Mouse (Mus musculus) stomach, postnatal 0 days (tissue): ENCODE measurements around the gene Plxnd1. TPM values are rescaled to one million over a fixed set of nuclear protein-coding genes. Genes with fewer than 3 reads are reported as not detected.

ENCODE experiments used
- ATAC-seq: fragments of 200-750 bp; cut with Nextera tagmentation; 2 replicates; pipeline ENCODE4 v1.8.0; 2017; ENCODE audit not compliant: low FRiP score, low TSS enrichment
- DNase-seq: peaks from one replicate; pipeline ENCODE4 v3.0.0-alpha.2; 2016; ENCODE audit warnings: low spot score
- H3K27ac ChIP-seq: fragments of 300-500 bp; sonication (generic); replicated peaks from 2 replicates; pipeline ENCODE4 v1.5.1; 2014; ENCODE audit warnings: mild to moderate bottlenecking, control low read depth
- H3K27me3 ChIP-seq: fragments of 300-500 bp; sonication (generic); 2 replicates; pipeline ENCODE4 v1.6.1; 2014; ENCODE audit warnings: low read length; ENCODE audit not compliant: control insufficient read depth, insufficient read depth
- H3K36me3 ChIP-seq: fragments of 300-500 bp; sonication (generic); 2 replicates; pipeline ENCODE4 v1.6.1; 2014; ENCODE audit warnings: low read length, mixed read lengths; ENCODE audit not compliant: control insufficient read depth, insufficient read depth
- H3K4me1 ChIP-seq: fragments of 300-500 bp; sonication (generic); replicated peaks from 2 replicates; pipeline ENCODE4 v1.6.1; 2014; ENCODE audit warnings: antibody characterized with exemption; ENCODE audit not compliant: control insufficient read depth, insufficient read depth
- H3K4me2 ChIP-seq: fragments of 300-500 bp; sonication (generic); replicated peaks from 2 replicates; pipeline ENCODE4 v1.6.1; 2014; ENCODE audit warnings: low read depth, mild to moderate bottlenecking, control low read depth, moderate library complexity
- H3K4me3 ChIP-seq: fragments of 300-500 bp; sonication (generic); 2 replicates; pipeline ENCODE4 v1.5.1; 2014; ENCODE audit warnings: low read depth, low read length, control low read depth
- H3K9ac ChIP-seq: fragments of 300-500 bp; sonication (generic); 2 replicates; pipeline ENCODE4 v1.6.1; 2014; ENCODE audit warnings: mild to moderate bottlenecking, low read length, control low read depth, mixed read lengths
- H3K9me3 ChIP-seq: fragments of 300-500 bp; sonication (generic); 2 replicates; pipeline ENCODE4 v1.6.1; 2016; ENCODE audit warnings: low read length; ENCODE audit not compliant: control insufficient read depth
- CTCF ChIP-seq: IDR thresholded peaks from 2 replicates; pipeline ENCODE4 v1.5.1; 2016; ENCODE audit warnings: antibody characterized with exemption, low read depth, mild to moderate bottlenecking, moderate library complexity
- EP300 ChIP-seq: optimal IDR thresholded peaks from 2 replicates; pipeline ENCODE3; 2016; ENCODE audit warnings: antibody characterized with exemption
- WGBS: fragments of 180-500 bp; shearing (Covaris S2); extraction: QIAGEN DNeasy Blood & Tissue Kit; methylation state at CpG from one replicate; pipeline ENCODE4 v1.1.7; 2014; 5-methylcytosine and 5-hydroxymethylcytosine counted together
- polyA plus RNA-seq: library from polyadenylated mRNA; unstranded; fragments of >200 nt; fragmentation: Nextera tagmentation; extraction: Ambion mirVana; gene quantifications from 2 replicates; pipeline ENCODE4 v1.2.1, GENCODE M21; 2015

The Plxnd1 gene
- polyA plus RNA-seq, 1 experiment from 2014 or later = 10.4 TPM

DNA sequence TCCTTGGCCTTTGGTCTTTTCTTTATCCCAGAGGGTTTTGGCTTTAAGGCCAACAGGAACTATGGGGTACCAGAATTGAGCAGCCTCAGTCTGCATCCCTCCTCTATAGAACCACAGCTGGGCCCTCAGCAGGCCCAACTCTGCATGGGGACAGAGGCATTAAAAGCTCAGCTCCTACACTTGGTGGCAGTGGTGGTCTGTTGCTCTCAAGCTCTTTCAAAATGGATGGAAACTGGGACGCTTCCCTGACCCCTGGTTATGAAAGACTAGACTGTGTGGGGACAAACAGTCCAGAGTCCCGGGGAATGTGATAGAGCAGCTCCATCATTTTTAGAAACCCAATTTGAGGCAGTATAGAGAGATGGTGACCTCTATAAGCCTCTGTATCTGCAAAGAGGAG lies 56.8 kb downstream of the Plxnd1 start:
- Histone ChIP-seq H3K4me3 (no peak overlapping the region), H3K27ac (no peak overlapping the region), H3K9me3 (0 out of 2 replicates have a peak, but pooled peaks cover 3% of the 10 kb centered on the region), H3K36me3 (no peaks in the 10 kb centered on the region), H3K9ac (no peak overlapping the region), H3K4me1 (no peaks in the 10 kb centered on the region), H3K4me2 (no peak overlapping the region), H3K27me3 (no peaks in the 10 kb centered on the region)
- DNase-seq (no peak), ATAC-seq (no peak)
- TF ChIP-seq EP300 = no peak
- TF ChIP-seq CTCF = no peak
- WGBS = 89% methylated on average over 2 of the region's 2 CpGs

- Histone ChIP-seq H3K4me1 (no peaks in the 10 kb centered on the region), H3K4me2 (no peak overlapping the region), H3K4me3 (no peak overlapping the region), H3K9me3 (0 out of 2 replicates have a peak, but pooled peaks cover 3% of the 10 kb centered on the region), H3K27ac (no peak overlapping the region), H3K36me3 (no peaks in the 10 kb centered on the region), H3K27me3 (no peaks in the 10 kb centered on the region), H3K9ac (no peak overlapping the region)
- 80% methylated on average over 8 of the region's 8 CpGs for WGBS
- ATAC-seq = no peak
- DNase-seq = no peak
- TF ChIP-seq EP300 (no peak), CTCF (no peak)
Observed at GRCm38 (mm10) chr6:115935544-115935943, 59.3 kb downstream of the Plxnd1 start.

DNA sequence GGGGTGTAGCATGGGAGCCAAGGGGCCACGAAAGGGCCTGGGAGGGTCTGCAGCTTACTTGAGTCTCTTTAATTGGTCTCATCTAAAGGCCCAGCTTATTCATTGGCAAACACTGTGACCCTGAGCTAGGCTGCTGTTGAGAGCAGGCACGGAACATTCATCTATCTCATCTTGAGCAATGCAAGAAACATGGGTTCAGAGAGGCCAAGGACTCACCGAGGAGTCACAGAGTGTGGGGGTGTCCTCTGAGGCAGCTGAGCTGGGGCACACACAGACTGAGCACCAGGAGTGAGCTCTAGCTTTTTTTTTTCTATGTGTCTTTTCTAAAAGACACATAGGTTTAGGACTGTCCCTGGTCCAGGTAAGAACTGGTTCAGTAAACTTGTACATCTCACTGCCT lies 62.4 kb downstream of the Plxnd1 start:
- ATAC-seq (no peak), DNase-seq (no peak)
- WGBS = 89% methylated on average over 3 of the region's 3 CpGs
- Histone ChIP-seq H3K9me3 (no peaks in the 10 kb centered on the region), H3K4me1 (no peaks in the 10 kb centered on the region), H3K4me3 (no peak overlapping the region), H3K9ac (no peak overlapping the region), H3K4me2 (no peak overlapping the region), H3K36me3 (no peaks in the 10 kb centered on the region), H3K27me3 (no peaks in the 10 kb centered on the region), H3K27ac (no peak overlapping the region)
- TF ChIP-seq EP300 (no peak), CTCF (no peak)

DNA sequence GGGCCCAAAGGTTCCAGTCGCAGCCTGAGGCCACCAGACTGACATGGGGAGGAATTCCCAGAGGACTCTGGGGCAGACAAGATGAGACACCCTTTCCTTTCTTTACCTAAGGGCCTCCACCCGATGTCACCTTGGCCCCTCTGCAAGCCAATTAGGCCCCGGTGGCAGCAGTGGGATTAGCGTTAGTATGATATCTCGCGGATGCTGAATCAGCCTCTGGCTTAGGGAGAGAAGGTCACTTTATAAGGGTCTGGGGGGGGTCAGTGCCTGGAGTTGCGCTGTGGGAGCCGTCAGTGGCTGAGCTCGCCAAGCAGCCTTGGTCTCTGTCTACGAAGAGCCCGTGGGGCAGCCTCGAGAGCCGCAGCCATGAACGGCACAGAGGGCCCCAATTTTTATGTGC lies 63.2 kb downstream of the Plxnd1 start, which contains the start of gene Rho:
TSS of gene Rho (plus strand) at position 110 of the 400 bp plus-strand sequence.
- Histone ChIP-seq H3K9ac (no peak within 1 kb of the TSS), H3K4me1 (no peaks in the 10 kb centered on the region), H3K27me3 (no peaks in the 10 kb centered on the region), H3K9me3 (no peaks in the 10 kb centered on the region), H3K4me2 (no peak within 1 kb of the TSS), H3K36me3 (no peaks in the 10 kb centered on the region), H3K4me3 (no peak within 1 kb of the TSS), H3K27ac (no peak within 1 kb of the TSS)
- ATAC-seq (no peak), DNase-seq (no peak)
- 86% methylated on average over 14 of the region's 14 CpGs for WGBS
- TF ChIP-seq CTCF (no peak), EP300 (no peak)

- Histone ChIP-seq H3K36me3 (no peaks in the 10 kb centered on the region), H3K27me3 (no peaks in the 10 kb centered on the region), H3K4me2 (no peak overlapping the region), H3K27ac (no peak overlapping the region), H3K4me1 (no peaks in the 10 kb centered on the region), H3K9me3 (no peaks in the 10 kb centered on the region), H3K4me3 (no peak overlapping the region), H3K9ac (no peak overlapping the region)
- 34% methylated on average over 5 of the region's 5 CpGs for WGBS
- TF ChIP-seq CTCF (no peak), EP300 (no peak)
- DNase-seq (no peak), ATAC-seq (no peak)
Observed at GRCm38 (mm10) chr6:115930018-115930417, 64.8 kb downstream of the Plxnd1 start.

GRCm38 (mm10) chr6:115927292-115928242 lies 67.2 kb downstream of the Plxnd1 start:
- H3K9me3 ChIP-seq = no peaks in the 10 kb centered on the region
- 77% methylated on average over 10 of the region's 10 CpGs for WGBS
- TF ChIP-seq CTCF (no peak), EP300 (no peak)
- H3K4me3 ChIP-seq = no peak overlapping the region
- no peak overlapping the region for H3K4me2 ChIP-seq
- DNase-seq (no peak), ATAC-seq (no peak)
- H3K36me3 ChIP-seq = no peaks in the 10 kb centered on the region
- no peaks in the 10 kb centered on the region for H3K27me3 ChIP-seq
- H3K9ac ChIP-seq = no peak overlapping the region
- no peaks in the 10 kb centered on the region for H3K4me1 ChIP-seq
- H3K27ac ChIP-seq = no peak overlapping the region
